Mouse (Mus musculus): ENCODE data around the gene Donson.
"Not testable (repeated sequence)": the region's sequence is repeated elsewhere in the genome, so short reads cannot be mapped to it uniquely, and the experiment has no call there.

The Donson gene

DNA sequence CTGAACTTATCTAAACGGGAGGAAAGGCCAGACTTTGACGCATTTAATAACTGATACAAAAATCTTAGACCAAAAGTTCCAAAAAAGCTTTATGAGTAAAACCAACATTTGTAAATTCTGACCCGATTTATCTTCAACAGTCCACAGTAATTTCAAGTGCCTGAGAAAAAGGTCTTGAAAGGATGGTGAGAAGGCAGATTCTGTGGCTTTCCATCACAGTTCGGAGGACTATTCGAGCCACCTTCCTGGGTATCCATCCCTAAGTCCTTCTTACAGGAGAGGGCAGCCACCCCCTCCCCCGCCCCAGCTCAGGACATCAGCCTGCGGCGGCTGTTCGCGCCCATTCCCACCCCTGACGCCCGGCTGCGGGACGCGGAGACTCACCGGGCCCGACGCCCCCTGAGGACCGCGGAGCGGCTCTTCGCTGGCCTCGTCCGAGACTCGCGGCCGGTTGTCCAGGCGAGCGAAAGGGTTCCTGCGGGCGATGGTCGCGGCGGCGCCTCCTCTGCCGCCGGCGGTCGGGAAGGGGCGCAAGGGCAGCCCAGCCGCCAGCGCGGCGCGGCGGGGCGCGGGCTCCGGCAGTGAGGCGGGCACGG, 449 bp downstream of the Donson start:
- DNase-seq = no peak

- DNase-seq = no peak
Measured at GRCm38 (mm10) chr16:91686369-91686768, 2.2 kb downstream of the Donson start.

- no peak for DNase-seq
Measured at GRCm38 (mm10) chr16:91685526-91685925, 3.0 kb downstream of the Donson start.

DNA sequence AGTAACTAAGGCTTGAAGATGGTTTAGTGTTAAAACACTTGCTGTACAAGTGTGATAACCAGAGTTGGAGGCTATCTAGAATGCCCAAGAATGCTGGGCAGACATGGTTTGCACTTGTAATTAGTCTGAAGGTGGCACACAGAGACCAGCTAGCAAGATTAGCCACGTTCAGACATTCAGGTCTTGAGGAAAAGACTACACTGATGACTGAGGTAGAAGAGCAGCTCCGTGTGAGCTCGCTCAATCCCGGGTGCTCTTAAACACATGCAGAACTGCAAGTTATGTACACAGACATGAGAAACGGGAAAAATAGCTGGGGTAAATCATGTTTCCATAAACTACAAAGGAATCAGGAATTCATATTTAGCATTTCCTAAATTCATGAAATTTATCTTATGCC, 7.9 kb downstream of the Donson start:
- no peak for DNase-seq

DNA sequence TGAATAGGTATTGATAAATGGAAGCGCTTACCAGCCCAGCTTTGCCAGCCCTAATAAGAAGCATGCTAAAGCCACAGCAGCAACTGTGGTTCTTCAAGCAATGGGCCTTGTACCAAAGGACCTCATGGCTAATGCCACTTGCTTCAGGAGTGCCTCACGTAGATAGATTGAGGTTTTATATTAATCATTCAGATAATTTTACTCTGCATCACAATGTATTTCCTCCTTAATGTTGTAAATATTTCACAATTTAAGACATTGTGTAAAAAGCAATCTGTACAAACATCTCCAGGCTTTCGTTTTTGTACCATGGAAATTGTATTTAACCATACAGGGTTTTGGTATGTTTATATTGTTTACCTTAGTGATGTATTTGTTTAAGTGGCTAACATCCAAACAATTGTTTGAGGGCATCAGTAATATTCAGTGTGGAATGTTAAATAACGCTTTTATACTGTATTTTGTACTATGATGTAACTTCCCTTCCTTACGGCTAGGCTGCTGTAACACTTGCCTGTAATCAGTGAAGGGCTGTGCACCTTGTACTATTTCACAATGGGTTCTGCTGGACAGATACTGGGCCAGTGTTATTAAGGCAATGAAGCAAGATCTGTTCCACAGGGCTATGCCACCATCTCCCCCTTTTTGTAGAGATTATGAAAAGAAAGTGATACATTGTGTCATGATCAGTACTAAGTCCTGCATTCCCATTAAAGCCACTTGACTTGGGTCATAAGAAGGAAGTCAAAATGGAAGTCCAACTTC, 10.2 kb downstream of the Donson start:
- no peak for DNase-seq

DNA sequence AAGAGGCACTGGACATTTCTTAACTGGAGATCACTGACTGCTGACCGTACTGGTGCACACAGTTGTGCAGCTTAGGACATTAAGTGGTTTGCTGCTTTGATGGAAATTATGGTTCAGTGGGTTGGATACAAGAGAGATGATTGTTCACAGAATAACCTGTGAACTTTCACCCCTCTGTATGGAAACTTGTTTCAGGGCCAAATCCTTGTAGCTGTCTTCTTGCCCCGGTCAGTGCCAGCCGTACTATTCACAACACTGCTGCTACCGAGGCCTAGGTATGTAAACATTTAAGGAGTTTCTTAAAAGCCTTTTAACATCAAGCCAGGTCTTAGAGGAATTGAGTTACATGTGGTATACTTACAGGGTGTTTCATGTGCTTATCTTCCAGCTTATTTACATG, 14.1 kb downstream of the Donson start:
- DNase-seq = no peak

DNA sequence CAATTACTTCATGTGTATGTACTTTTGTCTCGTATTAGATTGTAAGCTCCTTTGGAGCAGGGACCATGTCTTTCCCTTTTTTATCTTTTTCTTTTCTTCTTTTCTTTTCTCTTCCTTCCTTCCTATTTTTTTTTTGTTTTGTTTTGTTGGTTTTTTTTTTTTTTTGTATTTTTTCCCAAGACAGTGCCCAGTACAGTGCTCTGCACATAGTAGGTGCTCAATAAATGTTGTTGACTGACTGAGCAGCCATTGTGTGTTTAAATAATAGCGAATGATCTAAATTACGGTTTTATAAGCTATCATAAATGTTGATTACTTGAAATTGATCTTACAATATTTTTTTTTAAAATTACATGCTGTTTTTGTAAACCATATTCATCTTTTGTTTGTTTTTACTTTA, 24.8 kb downstream of the Donson start:
- no peak for DNase-seq

GRCm38 (mm10) chr16:91662336-91662735, 26.2 kb downstream of the Donson start:
- no peak for DNase-seq

DNA sequence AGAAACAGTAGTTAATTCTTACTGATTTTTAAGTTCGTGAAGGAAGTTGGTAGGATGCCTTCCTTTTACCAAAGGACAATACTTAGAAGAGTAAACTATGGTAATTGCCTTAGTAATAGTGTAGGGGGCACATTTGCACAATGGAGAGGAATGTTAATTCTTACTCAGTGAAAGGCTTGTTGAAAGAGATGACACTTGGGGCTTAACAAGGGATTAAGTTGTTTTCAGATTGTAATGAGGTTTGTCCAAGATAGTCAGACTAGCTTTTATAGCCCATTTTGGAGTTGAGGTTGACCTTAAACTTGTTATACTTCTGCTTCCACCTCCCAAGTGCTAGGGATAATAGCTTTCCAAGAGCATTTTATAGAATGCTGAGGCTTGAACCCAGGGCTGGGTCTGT, 27.2 kb downstream of the Donson start:
- DNase-seq = no peak

GRCm38 (mm10) chr16:91659798-91660197, 28.8 kb downstream of the Donson start:
- no peak for DNase-seq

GRCm38 (mm10) chr16:91658471-91658870, 30.1 kb downstream of the Donson start:
- DNase-seq = no peak

- no peak for DNase-seq
Measured at GRCm38 (mm10) chr16:91657285-91657684, 31.3 kb downstream of the Donson start.

GRCm38 (mm10) chr16:91655285-91655684, 33.3 kb downstream of the Donson start:
- DNase-seq = no peak

DNA sequence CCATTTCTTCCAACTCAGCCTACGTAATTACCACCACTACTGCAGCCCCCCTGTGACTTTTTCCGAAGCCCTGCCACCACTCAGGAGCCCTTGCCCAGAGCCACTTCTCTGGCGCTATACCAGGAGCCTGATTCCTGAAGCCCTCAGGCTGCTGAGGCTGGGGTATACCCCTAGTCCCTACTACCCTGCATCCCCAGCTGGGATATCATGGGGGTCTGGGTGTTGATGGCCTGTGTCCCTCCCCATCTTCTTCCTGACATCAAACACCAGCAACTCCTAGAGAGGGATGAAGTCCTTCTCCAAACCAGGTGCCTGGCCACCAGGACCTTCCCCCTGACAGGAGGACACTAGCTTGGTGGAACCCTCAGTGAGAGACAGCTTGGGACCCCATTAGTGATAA, 36.4 kb downstream of the Donson start:
- no peak for DNase-seq

GRCm38 (mm10) chr16:91649781-91650180, 38.8 kb downstream of the Donson start:
- DNase-seq = no peak

DNA sequence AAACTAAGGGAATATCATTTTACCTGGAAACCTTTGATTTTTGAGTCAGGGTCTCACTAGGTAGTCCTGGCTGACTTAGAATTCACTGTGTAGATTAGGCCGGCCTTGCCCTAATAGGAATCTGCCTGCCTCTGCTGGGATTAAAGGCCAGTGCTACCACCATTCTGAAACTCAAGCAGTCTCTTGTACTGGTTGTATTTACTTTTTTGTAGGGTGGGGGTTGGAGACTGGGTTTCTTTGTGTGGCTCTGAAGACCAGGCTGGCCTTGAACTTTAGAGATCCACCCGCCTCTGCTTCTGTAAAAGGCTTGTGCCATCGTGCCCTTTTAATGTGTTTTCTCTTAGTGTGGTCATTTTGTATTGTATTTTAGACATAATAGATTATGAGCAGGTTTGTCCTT, 39.3 kb downstream of the Donson start:
- DNase-seq = no peak

DNA sequence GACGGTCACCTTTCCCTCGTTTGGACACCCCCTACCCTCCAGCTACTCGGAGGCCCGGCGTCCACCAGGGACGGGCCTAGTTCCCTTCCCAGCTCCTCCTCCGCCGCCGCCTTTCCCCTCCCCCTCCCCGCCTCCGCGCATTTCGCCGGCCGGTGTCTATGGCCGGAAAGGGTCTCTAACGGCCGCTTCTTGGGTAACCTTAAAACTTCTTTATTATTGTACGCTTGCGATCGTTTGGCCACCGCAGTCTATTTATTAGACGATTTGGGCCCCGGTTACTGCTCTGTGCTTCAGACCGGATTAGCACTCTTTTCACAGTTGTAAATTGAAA, 40.4 kb downstream of the Donson start:
- peak; percentile 65 for DNase-seq

- peak; percentile 96 for DNase-seq
Measured at GRCm38 (mm10) chr16:91647461-91648219, 40.9 kb downstream of the Donson start, which contains the start of gene Son. Gene Son, plus strand, starts transcription at chr16:91647506.

DNA sequence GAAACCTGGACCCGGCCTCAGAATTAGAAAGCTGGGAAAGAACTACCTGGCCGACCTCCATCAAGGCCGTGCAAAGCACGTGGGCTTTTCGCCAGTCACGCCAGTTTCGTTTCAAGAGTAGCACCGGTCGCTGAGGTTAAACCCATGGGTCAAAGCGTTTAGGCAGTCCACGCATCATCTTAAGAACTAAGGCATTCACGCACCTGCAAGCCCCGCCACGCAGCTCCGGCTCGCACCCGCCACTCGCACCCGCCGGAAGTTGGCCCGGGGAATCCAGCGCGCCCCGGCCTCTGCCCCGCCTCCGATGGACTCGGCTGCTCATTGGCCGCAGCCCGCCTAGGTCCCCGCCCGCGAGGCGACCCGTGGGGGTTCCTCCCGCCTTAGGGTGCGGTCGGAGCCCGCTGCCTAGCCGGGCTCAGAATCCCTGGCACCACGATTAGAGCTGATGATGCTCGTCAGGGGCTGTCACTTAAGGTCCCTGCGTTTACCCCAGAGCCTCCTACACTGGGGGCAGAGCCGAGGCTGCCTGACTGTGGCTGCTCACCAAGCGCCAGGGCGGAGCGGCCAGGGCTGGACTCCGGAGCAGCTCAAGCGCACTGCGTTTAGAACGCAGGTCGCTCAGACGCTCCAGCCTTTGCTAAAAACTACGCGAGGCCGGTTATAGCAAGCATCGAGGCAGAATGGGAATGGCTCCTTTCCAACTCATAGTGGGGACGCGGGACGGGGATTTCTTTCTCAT, 41.7 kb downstream of the Donson start, which contains the start of gene Gart:
Gart (minus strand) TSS at position 272 of the 739 bp plus-strand sequence.
- peak; percentile 92 for DNase-seq

DNA sequence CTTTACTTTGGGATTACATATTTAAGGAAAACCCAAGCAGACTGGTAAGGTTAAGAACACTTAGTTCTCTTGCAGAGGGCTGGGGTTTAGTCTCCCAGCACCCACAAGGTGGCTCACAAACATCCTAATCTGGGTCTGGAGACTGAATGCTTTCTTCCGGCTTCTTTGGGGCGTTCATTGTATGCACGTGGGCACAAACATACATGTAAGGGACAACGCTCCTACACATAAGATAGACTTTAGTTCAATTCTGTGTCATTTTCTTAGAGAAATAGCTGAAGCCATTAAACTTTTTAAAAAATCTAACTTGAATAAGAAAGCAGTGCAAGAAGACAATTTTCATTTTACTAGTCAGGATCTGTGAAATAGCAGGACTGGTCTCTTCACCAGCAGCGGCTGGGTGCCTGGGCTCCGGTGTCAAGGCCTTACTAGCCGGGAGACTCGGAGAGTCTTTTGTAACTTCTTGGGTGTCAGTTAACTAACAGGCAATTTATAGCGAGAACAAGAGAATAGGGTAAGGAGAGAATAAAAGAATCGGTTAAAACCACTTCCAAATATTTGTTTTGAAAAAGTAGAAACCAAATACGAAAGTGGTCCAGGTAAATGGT, 42.5 kb downstream of the Donson start:
- DNase-seq = no peak

GRCm38 (mm10) chr16:91645420-91645819, 43.1 kb downstream of the Donson start:
- not testable (repeated sequence) for DNase-seq

DNA sequence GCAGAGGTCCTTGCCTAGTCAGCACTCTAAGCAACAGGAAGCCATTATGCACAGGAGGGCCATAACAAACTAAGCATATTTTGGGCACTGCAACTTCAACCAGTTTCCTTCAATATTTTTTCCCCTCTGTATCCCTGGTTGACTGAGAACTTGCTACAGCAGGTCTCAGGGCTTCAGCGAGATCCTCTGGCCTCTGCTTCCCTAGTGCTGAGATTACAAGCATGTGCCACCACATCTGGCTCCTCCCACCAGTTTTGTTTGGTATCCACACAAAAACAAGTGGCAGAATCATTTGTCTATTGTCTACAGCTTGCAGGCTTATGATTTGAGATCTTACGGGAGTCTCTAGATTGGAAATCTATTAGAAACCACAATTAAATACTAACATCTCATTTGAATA, 43.7 kb downstream of the Donson start:
- DNase-seq = no peak

GRCm38 (mm10) chr16:91640171-91640570, 48.4 kb downstream of the Donson start:
- no peak for DNase-seq
